Mouse (Mus musculus): Measurements from ENCODE around the gene Smyd5.
A peak's percentile ranks its signal among the peaks of the same experiment; 100 is the strongest.

The Smyd5 gene

GRCm38 (mm10) chr6:85431842-85432431, at the start of gene Smyd5:
Smyd5 (plus strand) TSS chr6:85431989.
- peak; percentile 91 for DNase-seq (ENCODE audit: low read depth)

DNA sequence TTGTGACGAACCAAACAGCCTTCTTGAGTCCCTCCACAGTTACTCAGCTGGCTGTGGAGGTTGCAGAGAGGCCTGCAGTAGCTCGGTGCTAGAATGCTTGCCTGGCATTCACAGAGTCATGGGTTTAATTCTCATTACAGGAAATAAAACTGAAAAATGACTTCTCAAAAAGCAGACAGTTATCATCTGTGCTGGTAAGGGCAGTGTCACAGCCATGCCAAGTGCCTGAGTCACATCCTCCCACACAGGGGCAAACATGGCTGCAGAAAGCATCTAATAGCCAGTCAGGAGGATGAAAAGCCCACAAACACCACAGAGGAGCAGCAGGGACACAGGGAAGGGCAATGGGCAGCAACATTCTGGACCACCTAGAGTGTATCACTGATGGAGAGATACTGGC, 49.0 kb upstream of the Smyd5 start:
- DNase-seq (ENCODE audit: low read depth) = no peak

- DNase-seq (ENCODE audit: low read depth) = no peak
Measured at GRCm38 (mm10) chr6:85388608-85389007, 43.2 kb upstream of the Smyd5 start.

DNA sequence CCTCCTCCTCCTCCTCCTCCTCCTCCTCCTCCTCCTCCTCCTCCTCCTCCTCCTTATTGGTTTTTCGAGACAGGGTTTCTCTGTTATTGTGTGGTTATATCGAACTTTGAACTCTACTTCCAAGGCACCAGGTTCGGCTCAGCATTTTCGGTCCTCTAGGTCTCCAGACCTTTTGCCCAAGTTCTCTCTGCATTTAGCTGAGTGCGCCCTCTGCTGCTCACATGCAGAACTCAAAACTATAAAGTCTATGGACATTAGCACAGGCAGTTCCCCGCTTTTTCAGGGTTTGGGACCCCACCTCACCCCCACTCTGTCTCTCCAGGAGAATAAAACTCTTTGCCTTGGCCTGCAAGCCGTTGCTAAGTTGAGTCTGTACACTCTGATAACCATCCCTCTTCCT, 40.0 kb upstream of the Smyd5 start:
- peak; percentile 74 for DNase-seq (ENCODE audit: low read depth)

DNA sequence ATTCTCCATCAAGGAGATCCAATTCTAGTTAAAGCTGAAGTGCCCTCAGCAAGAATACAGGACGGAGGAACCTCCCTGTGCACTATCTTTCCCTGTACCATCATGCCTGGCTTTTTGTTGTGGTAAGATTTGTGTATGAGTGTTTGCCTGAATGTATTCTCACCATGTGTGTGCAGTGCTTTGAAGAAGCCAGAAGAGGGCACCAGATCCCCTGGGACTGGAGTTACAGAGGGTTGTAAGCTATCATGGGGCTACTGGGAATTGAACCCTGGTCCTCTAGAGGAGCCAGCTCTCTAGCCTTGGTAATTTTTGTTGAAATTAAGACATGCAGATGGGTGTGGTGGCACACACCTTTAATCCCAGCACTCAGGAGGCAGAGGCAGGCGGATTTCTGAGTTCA, 36.4 kb upstream of the Smyd5 start:
- no peak for DNase-seq (ENCODE audit: low read depth)

DNA sequence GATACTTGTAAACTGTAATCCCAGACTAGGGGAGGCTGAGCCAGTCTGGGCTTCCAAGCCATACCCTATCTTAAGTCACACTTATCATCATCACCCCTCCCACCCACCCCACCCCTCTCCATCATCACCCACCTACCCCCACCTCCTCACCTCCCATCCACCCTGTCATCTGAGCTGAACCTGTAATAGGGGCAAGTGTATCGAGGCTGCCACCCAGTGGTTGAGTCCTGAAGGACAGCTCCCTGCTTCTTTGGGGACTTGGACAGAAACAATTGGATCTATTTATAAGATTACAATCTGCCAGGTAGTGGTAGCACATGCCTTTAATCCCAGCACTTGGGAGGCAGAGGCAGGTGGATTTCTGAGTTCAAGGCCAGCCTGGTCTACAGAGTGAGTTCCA, 34.6 kb upstream of the Smyd5 start:
- peak; percentile 53 for DNase-seq (ENCODE audit: low read depth)

DNA sequence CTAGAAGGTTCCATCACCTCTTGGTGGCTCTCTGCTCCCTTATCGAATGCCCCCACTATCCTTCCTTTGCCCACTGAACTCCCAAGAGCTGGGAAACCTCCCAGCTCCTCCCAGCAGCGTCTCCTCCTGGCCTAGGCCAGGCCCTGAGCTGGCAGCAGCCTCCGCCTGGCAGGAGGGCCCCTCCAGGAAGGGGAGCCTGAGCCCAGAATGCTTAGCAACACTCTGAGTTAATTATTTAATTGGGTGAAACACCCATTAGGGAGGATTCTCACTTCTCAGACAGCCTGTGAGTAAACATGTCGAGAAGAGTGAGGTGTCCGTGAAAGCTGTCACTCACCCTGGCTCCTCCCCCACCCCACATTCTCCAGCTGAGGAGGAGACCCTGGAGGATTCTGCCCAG, 32.1 kb upstream of the Smyd5 start:
- no peak for DNase-seq (ENCODE audit: low read depth)

GRCm38 (mm10) chr6:85402613-85403012, 29.2 kb upstream of the Smyd5 start:
- DNase-seq (ENCODE audit: low read depth) = no peak

DNA sequence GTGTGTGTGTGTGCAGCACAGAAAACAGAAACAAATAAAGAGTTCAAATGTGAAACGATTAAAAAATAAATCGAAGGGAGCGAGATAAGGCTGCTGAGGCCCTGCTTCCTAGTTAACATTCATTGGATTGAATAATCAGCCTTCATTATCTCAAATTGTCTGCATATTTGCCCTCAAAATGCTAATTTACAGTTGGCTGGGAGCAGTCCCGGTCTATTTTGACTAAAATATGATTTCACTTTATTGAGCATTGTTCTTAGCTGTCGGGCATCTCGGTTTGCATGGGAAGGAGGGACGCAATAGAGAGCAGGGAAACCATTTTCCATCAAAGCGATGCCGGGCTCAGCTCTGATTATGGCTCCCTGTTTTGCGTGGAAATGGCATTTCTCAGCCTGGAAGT, 28.8 kb upstream of the Smyd5 start:
- no peak for DNase-seq (ENCODE audit: low read depth)

DNA sequence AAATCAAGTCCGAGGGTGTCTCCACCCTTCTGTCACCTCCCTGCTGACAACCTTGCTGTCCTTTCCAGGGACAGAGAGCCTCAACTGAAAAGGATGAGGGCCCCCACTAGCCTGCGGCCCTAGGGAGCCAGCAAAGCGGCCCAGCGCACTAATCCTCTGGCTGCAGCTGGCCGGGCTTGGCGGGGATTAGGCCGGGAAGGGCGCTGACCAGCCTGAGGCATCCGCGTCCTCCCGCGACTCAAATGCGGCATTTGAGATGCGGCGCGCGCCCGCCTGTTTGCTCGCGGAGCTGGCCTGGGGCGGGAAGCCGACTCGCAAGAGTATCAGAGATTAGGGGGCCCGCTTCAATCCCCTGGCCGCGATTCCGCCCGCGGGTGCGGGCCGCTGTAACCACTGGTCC, 22.8 kb upstream of the Smyd5 start:
- DNase-seq (ENCODE audit: low read depth) = no peak

- peak; percentile 55 for DNase-seq (ENCODE audit: low read depth)
Measured at GRCm38 (mm10) chr6:85410771-85411273, 21.0 kb upstream of the Smyd5 start.

GRCm38 (mm10) chr6:85415829-85416228, 16.0 kb upstream of the Smyd5 start:
- no peak for DNase-seq (ENCODE audit: low read depth)

DNA sequence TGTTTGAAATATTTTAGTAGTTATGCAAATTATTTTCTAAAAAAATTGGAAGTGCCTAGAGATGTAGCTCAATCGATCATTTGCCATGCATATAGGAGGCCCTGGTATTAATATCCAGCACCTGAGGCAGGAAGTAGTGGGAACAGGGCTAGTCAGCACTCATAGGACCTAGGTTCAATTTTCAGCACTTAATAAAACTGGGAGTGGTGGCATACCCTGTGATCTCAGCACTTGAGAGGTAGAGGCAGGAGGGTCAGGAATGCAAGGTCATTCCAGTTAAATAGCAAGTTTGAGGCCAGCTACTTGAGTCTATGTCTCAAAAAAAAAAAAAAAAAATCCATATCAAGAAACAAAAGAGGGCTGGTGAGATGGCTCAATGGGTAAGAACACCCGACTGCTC, 12.6 kb upstream of the Smyd5 start:
- DNase-seq (ENCODE audit: low read depth) = no peak

GRCm38 (mm10) chr6:85423836-85424379, 7.9 kb upstream of the Smyd5 start, which contains the start of gene Noto:
Noto (plus strand) TSS chr6:85423886.
- no peak for DNase-seq (ENCODE audit: low read depth)

DNA sequence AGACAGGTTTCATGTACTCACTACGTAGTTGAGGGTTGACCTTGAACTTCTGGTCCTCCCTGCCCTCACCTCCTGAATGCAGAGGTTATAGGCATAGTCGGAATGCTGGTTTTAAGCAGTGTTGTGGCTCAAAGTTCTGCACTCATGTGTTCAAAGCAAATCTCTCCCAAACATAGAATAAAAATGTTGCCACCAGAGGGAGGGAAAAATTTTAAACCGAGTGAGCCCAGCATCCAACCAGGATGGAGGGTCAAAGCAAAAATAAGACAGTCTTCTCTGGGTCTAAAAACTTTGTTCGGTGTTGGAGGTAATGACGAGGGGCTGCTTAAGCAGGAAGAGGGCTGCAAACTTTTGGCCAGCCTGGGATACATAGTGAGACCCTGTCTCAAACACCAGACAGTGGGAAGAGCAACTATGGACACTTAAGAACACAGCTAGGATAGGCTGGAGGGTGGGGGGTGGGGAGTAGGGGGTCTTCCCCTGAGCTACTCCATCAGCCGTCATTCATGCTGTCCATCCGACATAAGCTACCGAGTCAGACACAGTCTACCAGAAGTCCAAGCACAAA, 431 bp upstream of the Smyd5 start:
- no peak for DNase-seq (ENCODE audit: low read depth)

GRCm38 (mm10) chr6:85433865-85434264, 2.1 kb downstream of the Smyd5 start:
- peak; percentile 42 for DNase-seq (ENCODE audit: low read depth)

DNA sequence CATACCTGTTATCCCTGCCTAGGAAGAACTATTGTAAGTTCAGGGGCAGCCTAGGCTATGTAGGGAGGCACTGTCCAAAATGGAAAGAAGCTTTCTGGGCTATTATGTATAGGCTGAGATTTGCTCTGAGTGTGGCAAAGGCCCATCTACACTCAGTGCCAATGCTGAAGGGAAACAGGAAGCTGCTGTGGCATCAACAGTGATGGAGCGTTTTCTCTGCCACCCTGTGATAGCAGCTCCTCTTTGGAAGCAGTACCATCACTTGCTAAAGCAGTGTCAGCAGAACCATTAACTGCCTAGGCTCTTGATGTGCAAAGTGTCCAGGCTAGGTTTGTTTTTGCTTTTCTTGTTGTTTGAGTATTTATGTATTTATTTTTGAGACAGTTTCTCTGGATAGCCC, 4.4 kb downstream of the Smyd5 start:
- no peak for DNase-seq (ENCODE audit: low read depth)

DNA sequence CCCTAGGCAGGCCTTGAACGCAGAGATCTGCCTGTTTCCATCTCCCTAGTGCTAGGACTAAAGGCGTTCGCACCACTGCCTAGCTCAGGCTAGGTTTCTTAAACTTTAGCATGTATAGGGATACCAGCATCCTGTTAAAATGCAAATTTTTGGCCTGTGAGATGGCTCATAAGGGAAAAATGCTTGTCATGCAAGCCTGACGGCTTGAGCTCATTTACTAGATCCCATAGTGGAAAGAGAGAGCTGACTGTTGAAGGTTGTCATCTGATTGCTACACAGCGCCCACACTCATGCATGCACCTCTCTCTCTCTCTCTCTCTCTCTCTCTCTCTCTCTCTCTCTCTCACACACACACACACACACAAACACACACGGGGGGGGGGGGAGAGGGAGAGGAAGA, 4.8 kb downstream of the Smyd5 start:
- no peak for DNase-seq (ENCODE audit: low read depth)

DNA sequence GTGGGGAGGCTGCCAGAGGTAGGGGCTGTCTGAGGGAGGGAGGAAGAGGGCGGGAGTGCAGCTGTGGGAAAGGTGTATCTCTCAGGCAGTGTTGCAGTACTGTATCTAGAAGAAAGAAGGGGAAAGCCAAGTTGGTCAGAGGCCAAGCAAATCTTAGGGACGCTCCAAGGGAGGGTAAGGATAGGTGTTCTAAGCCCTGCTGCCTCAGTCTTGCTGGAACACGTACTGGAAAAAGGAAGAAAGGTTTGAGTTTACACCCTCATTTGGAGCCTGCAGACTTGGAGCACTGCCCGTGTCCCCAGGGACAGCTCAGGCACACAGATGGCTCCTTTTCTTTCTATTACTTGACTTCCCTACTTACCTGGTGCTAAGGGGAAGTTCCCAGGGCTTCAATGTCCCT, 9.4 kb downstream of the Smyd5 start:
- no peak for DNase-seq (ENCODE audit: low read depth)

- no peak for DNase-seq (ENCODE audit: low read depth)
Measured at GRCm38 (mm10) chr6:85443488-85444233, 11.9 kb downstream of the Smyd5 start.

- DNase-seq (ENCODE audit: low read depth) = no peak
Measured at GRCm38 (mm10) chr6:85444266-85444965, 12.6 kb downstream of the Smyd5 start.

GRCm38 (mm10) chr6:85445286-85445685, 13.5 kb downstream of the Smyd5 start:
- no peak for DNase-seq (ENCODE audit: low read depth)
